Mouse (Mus musculus) right cerebral cortex, postnatal 36 days (tissue): Measurements from ENCODE around the gene Ptpn23.
"Not testable (repeated sequence)": the region's sequence is repeated elsewhere in the genome, so short reads cannot be mapped to it uniquely, and the experiment has no call there.

Source experiments
- DNase-seq, 2 experiments: peaks; one replicate each; pipeline ENCODE4 v3.0.0; 2022; ENCODE audit warnings: low spot score in 2 of 2, mixed read lengths in 1 of 2

Ptpn23 gene

GRCm38 (mm10) chr9:110408099-110408773 is at the start of gene Ptpn23:
TSS of gene Ptpn23 (minus strand) at chr9:110408213.
- peak; percentile 89 to 92 for DNase-seq

GRCm38 (mm10) chr9:110452523-110452922 is 44.5 kb upstream of the Ptpn23 start:
- DNase-seq = no peak

GRCm38 (mm10) chr9:110448857-110449617 is 41.0 kb upstream of the Ptpn23 start:
- peak; percentile 60 to 61 for DNase-seq

GRCm38 (mm10) chr9:110448356-110448755 is 40.3 kb upstream of the Ptpn23 start:
- DNase-seq = no peak

GRCm38 (mm10) chr9:110440559-110440958 is 32.5 kb upstream of the Ptpn23 start:
- no peak for DNase-seq

GRCm38 (mm10) chr9:110440049-110440448 is 32.0 kb upstream of the Ptpn23 start:
- no peak for DNase-seq

- DNase-seq = no peak
Measured at GRCm38 (mm10) chr9:110436041-110436440, 28.0 kb upstream of the Ptpn23 start.

GRCm38 (mm10) chr9:110433045-110433444 is 25.0 kb upstream of the Ptpn23 start:
- no peak for DNase-seq

GRCm38 (mm10) chr9:110431241-110431640 is 23.2 kb upstream of the Ptpn23 start:
- DNase-seq = peak; percentile 29 to 55

- no peak for DNase-seq
Measured at GRCm38 (mm10) chr9:110419511-110420112, 11.6 kb upstream of the Ptpn23 start, which contains the start of gene Ngp. TSS of gene Ngp (plus strand) at chr9:110419747.

GRCm38 (mm10) chr9:110413785-110414184 is 5.8 kb upstream of the Ptpn23 start:
- DNase-seq = no peak

- DNase-seq = no peak
Measured at GRCm38 (mm10) chr9:110412926-110413325, 4.9 kb upstream of the Ptpn23 start.

- peak; percentile 37 to 41 for DNase-seq
Measured at GRCm38 (mm10) chr9:110410908-110411887, 3.2 kb upstream of the Ptpn23 start.

GRCm38 (mm10) chr9:110407311-110408098 is 508 bp downstream of the Ptpn23 start:
- DNase-seq = no peak

- DNase-seq = not testable (repeated sequence)
Measured at GRCm38 (mm10) chr9:110403240-110403639, 4.8 kb downstream of the Ptpn23 start.

- no peak for DNase-seq
Measured at GRCm38 (mm10) chr9:110402731-110403130, 5.3 kb downstream of the Ptpn23 start.

GRCm38 (mm10) chr9:110400650-110401049 is 7.4 kb downstream of the Ptpn23 start:
- no peak for DNase-seq

- no peak for DNase-seq
Measured at GRCm38 (mm10) chr9:110393295-110393694, 14.7 kb downstream of the Ptpn23 start.

GRCm38 (mm10) chr9:110390843-110391242 is 17.2 kb downstream of the Ptpn23 start:
- no peak for DNase-seq

GRCm38 (mm10) chr9:110388011-110388410 is 20.0 kb downstream of the Ptpn23 start:
- DNase-seq = no peak
